Mouse (Mus musculus) heart, adult 11 months (tissue): ENCODE measurements around the gene Rln1.

Experiments used
- DNase-seq: peaks from one replicate; pipeline ENCODE4 v3.0.0; 2022

Rln1 gene

DNA sequence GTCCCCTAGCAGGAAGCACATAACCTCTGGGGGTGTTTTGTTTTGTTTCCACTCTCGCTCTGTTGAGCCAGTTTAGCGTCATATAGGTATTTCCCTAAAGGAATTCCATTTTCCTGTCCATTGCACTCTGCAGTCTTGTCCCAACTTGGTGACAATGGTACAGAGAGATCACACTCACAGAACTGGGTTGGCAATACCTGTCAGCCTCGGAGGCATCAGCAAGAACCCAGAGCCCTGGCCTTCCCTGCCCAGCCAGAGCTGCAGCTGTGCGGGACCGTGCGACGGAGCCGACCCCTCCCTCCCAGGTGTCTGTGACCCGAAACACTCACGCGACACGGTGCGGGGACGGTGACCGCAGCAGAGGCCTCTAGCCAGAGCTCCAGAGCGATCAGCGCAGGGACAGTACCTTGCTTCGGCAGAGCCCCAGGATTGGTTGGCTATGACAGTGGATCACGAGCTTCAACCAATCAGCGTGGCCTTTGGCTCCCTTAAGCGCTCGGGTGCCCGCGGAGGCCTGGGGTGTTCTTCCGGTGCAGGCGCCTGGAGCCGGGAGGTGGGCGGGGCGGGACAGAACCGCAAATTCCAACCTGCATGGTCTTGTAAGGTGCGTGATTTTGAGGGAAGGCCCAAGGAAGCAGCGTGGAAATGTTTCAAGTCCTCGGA lies 27.1 kb upstream of the Rln1 start:
- DNase-seq = peak; percentile 100

GRCm38 (mm10) chr19:29360251-29360650 lies 25.8 kb upstream of the Rln1 start:
- DNase-seq = peak; percentile 75

GRCm38 (mm10) chr19:29356281-29356680 lies 21.8 kb upstream of the Rln1 start:
- peak; percentile 87 for DNase-seq

- peak; percentile 96 for DNase-seq
Measured at GRCm38 (mm10) chr19:29354895-29355877, 20.7 kb upstream of the Rln1 start.

GRCm38 (mm10) chr19:29350991-29351390 lies 16.5 kb upstream of the Rln1 start:
- no peak for DNase-seq

- DNase-seq = no peak
Measured at GRCm38 (mm10) chr19:29345636-29346035, 11.2 kb upstream of the Rln1 start.

DNA sequence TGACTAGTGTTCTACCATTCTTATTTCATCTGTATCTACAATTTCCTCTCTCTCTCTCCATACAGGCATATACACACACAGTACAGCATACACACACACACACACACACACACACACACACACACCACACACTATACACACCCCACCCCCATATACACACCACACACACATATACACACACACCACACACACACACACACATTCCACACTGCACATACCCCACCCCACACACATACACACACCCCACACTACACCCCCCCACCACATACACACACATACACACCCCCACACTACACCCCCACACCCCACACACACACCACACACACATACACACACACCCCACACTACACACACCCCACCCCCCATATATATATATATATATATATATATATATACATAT lies 10.4 kb upstream of the Rln1 start:
- no peak for DNase-seq

DNA sequence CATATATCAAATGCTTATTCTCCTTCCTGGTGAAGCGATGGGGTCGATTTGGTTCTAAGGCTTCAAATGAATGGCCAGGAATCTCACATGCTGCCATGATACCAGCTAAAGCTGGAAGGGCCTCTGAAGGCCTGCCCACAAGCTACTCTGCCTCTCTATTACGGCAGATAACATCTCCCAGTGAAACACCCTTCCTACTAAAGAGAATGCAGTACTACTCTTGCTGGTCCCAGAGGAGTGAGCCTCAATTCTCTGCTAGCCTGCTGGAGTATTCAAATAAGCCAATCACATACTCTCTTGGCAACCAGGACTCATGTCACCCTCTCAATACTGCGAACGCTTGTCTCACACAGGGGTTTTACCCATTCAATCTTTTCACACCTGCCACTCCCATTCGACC lies 7.8 kb upstream of the Rln1 start:
- peak; percentile 64 for DNase-seq

DNA sequence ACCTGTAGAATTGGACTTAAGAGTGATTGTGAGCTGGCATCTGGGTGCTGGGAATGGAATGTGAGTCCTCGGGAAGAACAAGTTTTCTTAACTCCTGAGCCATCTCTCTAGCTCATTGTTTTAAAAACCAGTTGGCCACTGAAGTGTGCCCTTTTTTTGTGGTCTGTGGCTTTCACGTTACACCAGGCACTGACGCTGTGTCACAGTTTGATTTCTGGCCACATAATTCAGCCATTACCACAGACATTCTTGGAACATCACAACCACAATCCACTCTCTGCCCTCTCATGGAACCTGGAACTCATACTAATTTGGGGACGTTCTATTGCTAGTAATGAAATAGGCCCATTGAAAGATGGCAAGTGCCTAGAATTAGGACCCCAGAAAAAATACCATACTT lies 6.6 kb upstream of the Rln1 start:
- no peak for DNase-seq

GRCm38 (mm10) chr19:29336624-29337023 lies 2.2 kb upstream of the Rln1 start:
- no peak for DNase-seq

- DNase-seq = no peak
Measured at GRCm38 (mm10) chr19:29326822-29327552, 7.5 kb downstream of the Rln1 start.

GRCm38 (mm10) chr19:29326396-29326795 lies 8.1 kb downstream of the Rln1 start:
- DNase-seq = no peak

DNA sequence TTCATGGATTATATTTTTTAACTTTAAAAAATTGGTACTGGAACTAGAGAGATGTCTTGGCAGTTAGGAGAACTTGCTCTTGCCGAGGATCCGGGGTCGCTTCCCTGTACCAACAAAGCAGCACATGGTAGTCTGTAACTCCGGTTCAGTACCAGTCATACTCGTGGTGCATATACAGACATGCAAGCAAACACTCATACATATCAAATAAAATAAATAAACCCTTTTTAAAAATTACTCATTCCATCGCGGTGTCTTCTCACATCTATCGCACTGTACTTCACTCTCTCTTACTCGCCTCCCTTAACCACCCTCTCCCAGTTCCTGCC lies 8.7 kb downstream of the Rln1 start:
- no peak for DNase-seq

DNA sequence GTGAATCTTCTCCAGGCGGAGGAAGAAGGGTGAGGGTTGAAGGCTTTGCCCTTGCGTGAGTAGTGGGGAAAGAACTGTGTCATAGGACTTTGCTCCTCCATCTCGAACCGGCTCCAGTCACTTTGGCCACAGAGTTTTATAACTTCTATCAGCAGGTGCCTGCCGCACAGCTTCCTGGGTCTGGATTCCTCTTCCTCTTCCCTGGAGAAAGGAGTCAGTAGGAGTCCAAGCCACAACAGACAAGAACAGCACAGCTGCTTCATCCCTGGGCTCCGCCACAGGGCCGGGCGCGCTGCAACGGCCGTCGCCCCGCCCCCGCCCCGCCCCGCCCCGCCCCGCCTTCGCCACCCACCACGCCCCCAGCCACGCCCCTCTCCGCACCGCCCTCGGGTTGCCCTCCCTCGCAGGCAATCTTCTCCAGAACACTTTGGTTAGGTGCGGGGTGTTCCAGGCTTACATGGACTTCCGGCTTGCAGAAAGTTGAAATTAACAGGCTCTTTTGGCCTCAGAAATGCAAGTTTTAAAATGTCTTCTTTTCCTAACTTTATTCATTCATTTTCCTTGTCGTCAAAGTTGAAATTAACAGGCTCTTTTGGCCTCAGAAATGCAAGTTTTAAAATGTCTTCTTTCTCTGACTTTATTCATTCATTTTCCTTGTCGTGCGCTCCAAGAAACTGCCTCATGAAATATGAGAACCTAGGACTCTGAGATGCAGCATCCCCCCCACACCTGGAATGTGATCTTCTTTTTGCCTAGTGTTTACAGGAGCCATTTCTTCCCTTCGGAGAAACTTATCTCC lies 9.2 kb downstream of the Rln1 start, which contains the start of gene Insl6:
Insl6 (minus strand) TSS at position 304 of the 799 bp plus-strand sequence.
- DNase-seq = peak; percentile 92

DNA sequence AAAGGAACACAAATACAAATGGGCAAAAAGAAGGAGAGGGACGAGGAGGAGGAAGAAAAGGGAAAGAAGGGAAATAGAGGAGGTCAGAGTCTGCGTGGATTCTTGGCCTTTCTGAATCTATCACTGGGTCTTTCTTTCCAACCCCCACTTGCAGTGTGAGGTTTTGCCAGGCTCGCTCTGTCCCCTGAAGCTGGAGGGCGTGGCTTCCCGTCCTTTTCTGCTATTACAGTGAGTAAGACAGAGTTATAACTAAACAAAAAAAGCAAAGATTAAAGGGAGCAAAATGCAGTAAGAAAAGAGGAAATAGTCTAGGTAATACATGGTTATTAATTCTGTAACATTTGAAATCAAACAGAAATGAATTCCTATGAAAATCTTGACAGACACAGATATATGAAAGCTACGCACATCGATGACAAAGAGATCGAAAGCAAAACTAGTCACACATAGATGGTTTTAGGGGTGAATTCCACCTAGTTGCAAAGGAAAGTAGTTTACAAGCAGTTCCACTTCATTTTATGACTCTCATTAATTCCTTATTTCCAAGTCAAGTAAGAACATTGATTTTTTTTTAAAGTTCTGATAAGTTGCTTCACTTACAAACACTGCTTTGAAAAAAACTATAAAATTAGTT lies 10.9 kb downstream of the Rln1 start:
- DNase-seq = no peak

GRCm38 (mm10) chr19:29312661-29313060 lies 21.8 kb downstream of the Rln1 start:
- no peak for DNase-seq

GRCm38 (mm10) chr19:29311791-29312190 lies 22.7 kb downstream of the Rln1 start:
- DNase-seq = peak; percentile 72

GRCm38 (mm10) chr19:29308832-29309231 lies 25.6 kb downstream of the Rln1 start:
- no peak for DNase-seq

- DNase-seq = no peak
Measured at GRCm38 (mm10) chr19:29302119-29302518, 32.4 kb downstream of the Rln1 start.

GRCm38 (mm10) chr19:29300919-29301318 lies 33.6 kb downstream of the Rln1 start:
- DNase-seq = peak; percentile 53

- DNase-seq = no peak
Measured at GRCm38 (mm10) chr19:29297366-29297765, 37.1 kb downstream of the Rln1 start.

DNA sequence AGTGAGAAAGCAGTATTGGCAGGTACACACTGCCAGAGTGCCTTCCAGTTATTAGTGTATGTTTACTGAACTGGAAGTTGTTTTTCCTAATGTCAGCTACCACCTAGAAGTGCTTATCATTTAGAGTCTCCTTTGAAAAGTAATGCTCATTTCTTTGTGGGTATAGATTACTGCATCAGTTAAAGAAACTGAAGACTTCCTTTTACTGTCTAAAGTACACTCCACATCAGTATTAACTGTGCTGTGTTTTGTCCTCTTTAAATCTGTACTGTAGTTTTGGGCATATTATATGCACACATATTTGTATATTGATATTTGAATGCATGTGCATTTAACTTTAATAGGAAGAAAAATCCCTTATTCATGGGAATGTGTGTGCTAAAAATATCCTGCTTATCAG lies 38.3 kb downstream of the Rln1 start:
- no peak for DNase-seq
